Mouse (Mus musculus) lung, postnatal 0 days (tissue): ENCODE data around the gene Aff3.
A peak's percentile ranks its signal among the peaks of the same experiment; 100 is the strongest.

Experiments
- CTCF ChIP-seq: IDR thresholded peaks from 2 replicates; pipeline ENCODE4 v1.5.1; 2016; ENCODE audit warnings: antibody characterized with exemption, mild to moderate bottlenecking
- EP300 ChIP-seq: IDR thresholded peaks from 2 replicates; pipeline ENCODE4 v1.6.1; 2016; ENCODE audit warnings: antibody characterized with exemption, mild to moderate bottlenecking, control low read depth

- TF ChIP-seq CTCF (no peak), EP300 (peak; percentile 47; the same call in 1 of the 2 replicates)
Observed at GRCm38 (mm10) chr1:38440471-38440815, 224.3 kb downstream of the Aff3 start.
